Mouse (Mus musculus) liver, adult 2 months (tissue): Measurements from ENCODE around the gene Rnd2. TPM values are rescaled to one million over a fixed set of nuclear protein-coding genes. Genes with fewer than 3 reads are reported as not detected.

ENCODE experiments used
- DNase-seq: peaks from one replicate; pipeline ENCODE4 v3.0.0-alpha.2; 2011; ENCODE audit warnings: low read depth, low spot score; ENCODE audit errors: extremely low read depth
- H3K27ac ChIP-seq: fragments of 200-500 bp; replicated peaks from 2 replicates; pipeline ENCODE4 v1.5.1; 2012; ENCODE audit warnings: low read depth, mild to moderate bottlenecking, control low read depth, inconsistent platforms, low read length; ENCODE audit not compliant: insufficient read depth
- H3K27me3 ChIP-seq: fragments of 200-500 bp; 2 replicates; pipeline ENCODE4 v1.6.1; 2012; ENCODE audit warnings: mild to moderate bottlenecking, moderate library complexity, low read length, inconsistent platforms; ENCODE audit not compliant: control insufficient read depth, insufficient read depth
- H3K36me3 ChIP-seq: fragments of 200-500 bp; 2 replicates; pipeline ENCODE4 v1.6.1; 2012; ENCODE audit warnings: low read length, inconsistent platforms; ENCODE audit not compliant: control insufficient read depth, insufficient read depth
- H3K4me1 ChIP-seq: fragments of 200-500 bp; 2 replicates; pipeline ENCODE4 v1.6.1; 2011; ENCODE audit warnings: low read length; ENCODE audit not compliant: control insufficient read depth, insufficient read depth
- H3K4me3 ChIP-seq: fragments of 200-500 bp; 2 replicates; pipeline ENCODE4 v1.5.1; 2011; ENCODE audit warnings: low read depth, mild to moderate bottlenecking, control low read depth, low read length, moderate library complexity; ENCODE audit not compliant: insufficient read depth
- H3K79me2 ChIP-seq: fragments of 200-500 bp; 2 replicates; pipeline ENCODE4 v1.6.1; 2012; ENCODE audit warnings: inconsistent platforms, mild to moderate bottlenecking, low read length, moderate library complexity; ENCODE audit not compliant: control insufficient read depth, insufficient read depth
- H3K9ac ChIP-seq: fragments of 200-500 bp; 2 replicates; pipeline ENCODE4 v1.6.1; 2012; ENCODE audit warnings: low read depth, mild to moderate bottlenecking, control low read depth, inconsistent platforms, low read length
- CTCF ChIP-seq: fragments of 200-500 bp; IDR thresholded peaks from 2 replicates; pipeline ENCODE4 v1.5.1; 2011; ENCODE audit warnings: low read depth, low read length, control low read depth
- POLR2A ChIP-seq: fragments of 200-500 bp; IDR thresholded peaks from 2 replicates; pipeline ENCODE4 v1.6.1; 2011; ENCODE audit warnings: low read length, control low read depth; ENCODE audit not compliant: insufficient read depth; ENCODE audit errors: extremely low read depth
- WGBS: fragments of 180-500 bp; shearing (Covaris S2); methylation state at CpG from one replicate; pipeline ENCODE4 v1.1.7; 2018; 5-methylcytosine and 5-hydroxymethylcytosine counted together
- polyA plus RNA-seq: library from polyadenylated mRNA; depleted of rRNA; stranded (reverse); fragments of >200 nt; gene quantifications from 2 replicates; pipeline ENCODE4 v1.2.3, GENCODE M21; 2012; rRNA removed
- total RNA-seq: library from RNA; depleted of rRNA; stranded (reverse); fragments of >200 nt; gene quantifications from 2 replicates; pipeline ENCODE4 v1.2.3, GENCODE M21; 2014; rRNA removed

Gene Rnd2
- total RNA-seq (5.5 and 8.0 TPM in 2 replicates), polyA plus RNA-seq (18.9 and 22.3 TPM in 2 replicates)

- Histone ChIP-seq H3K27me3 (no peaks in the 10 kb centered on the region), H3K36me3 (no peaks in the 10 kb centered on the region), H3K79me2 (no peaks in the 10 kb centered on the region), H3K9ac (peak within 1 kb of the TSS; percentile 89), H3K4me3 (peak within 1 kb of the TSS; percentile 86), H3K27ac (no peak within 1 kb of the TSS; the same call in 1 of the 2 replicates), H3K4me1 (peaks cover 1% of the 10 kb centered on the region; the same call in 1 of the 2 replicates)
- TF ChIP-seq CTCF (no peak), POLR2A (no peak)
- DNase-seq: no peak
- 22% methylated on average over 12 of the region's 12 CpGs for WGBS
Measured at GRCm38 (mm10) chr11:101464211-101465100, at the start of gene Rnd2. Gene Rnd2 (plus strand): TSS chr11:101464999.

GRCm38 (mm10) chr11:101415306-101415705, 49.5 kb upstream of the Rnd2 start:
- H3K36me3 ChIP-seq: peaks cover 3% of the 10 kb centered on the region; the same call in 1 of the 2 replicates
- H3K27me3 ChIP-seq: no peaks in the 10 kb centered on the region
- no peaks in the 10 kb centered on the region for H3K4me1 ChIP-seq
- H3K9ac ChIP-seq: no peak overlapping the region
- H3K27ac ChIP-seq: no peak overlapping the region
- H3K79me2 ChIP-seq: no peaks in the 10 kb centered on the region
- no peak for TF ChIP-seq CTCF
- WGBS: 88% methylated on average over 2 of the region's 2 CpGs
- DNase-seq: no peak
- no peak overlapping the region for H3K4me3 ChIP-seq

- Histone ChIP-seq H3K9ac (peak overlapping the region; percentile 82), H3K36me3 (peaks cover 3% of the 10 kb centered on the region; the same call in 1 of the 2 replicates), H3K79me2 (no peaks in the 10 kb centered on the region), H3K27me3 (no peaks in the 10 kb centered on the region), H3K27ac (no peak overlapping the region), H3K4me1 (no peaks in the 10 kb centered on the region), H3K4me3 (peak overlapping the region; percentile 77)
- TF ChIP-seq CTCF (no peak), POLR2A (no peak)
- WGBS: 1% methylated on average over 11 of the region's 11 CpGs
- peak; percentile 26 for DNase-seq
Measured at GRCm38 (mm10) chr11:101416433-101417100, 48.2 kb upstream of the Rnd2 start.

GRCm38 (mm10) chr11:101417101-101417855, 47.5 kb upstream of the Rnd2 start, which contains the start of gene Aarsd1:
Gene Aarsd1 (minus strand): TSS chr11:101417615.
- Histone ChIP-seq H3K27me3 (no peaks in the 10 kb centered on the region), H3K4me3 (peak within 1 kb of the TSS; percentile 77), H3K36me3 (peaks cover 3% of the 10 kb centered on the region; the same call in 1 of the 2 replicates), H3K9ac (peak within 1 kb of the TSS; percentile 82), H3K27ac (0 out of 2 replicates have a peak within 1 kb of the TSS, but pooled peaks have one; percentile 26), H3K4me1 (no peaks in the 10 kb centered on the region), H3K79me2 (no peaks in the 10 kb centered on the region)
- DNase-seq: peak; percentile 75
- TF ChIP-seq POLR2A (no peak), CTCF (no peak)
- under 1% methylated on average over 45 of the region's 45 CpGs for whole genome bisulfite sequencing

GRCm38 (mm10) chr11:101418991-101419390, 45.8 kb upstream of the Rnd2 start:
- no peak for TF ChIP-seq POLR2A
- no peak for TF ChIP-seq CTCF
- 78% methylated on average over 6 of the region's 6 CpGs for WGBS
- no peak for DNase-seq
- Histone ChIP-seq H3K36me3 (no peaks in the 10 kb centered on the region), H3K4me3 (no peak overlapping the region), H3K79me2 (no peaks in the 10 kb centered on the region), H3K9ac (no peak overlapping the region), H3K4me1 (0 out of 2 replicates have a peak, but pooled peaks cover under 1% of the 10 kb centered on the region), H3K27me3 (no peaks in the 10 kb centered on the region), H3K27ac (no peak overlapping the region)
